Mouse (Mus musculus): Measurements from ENCODE around the gene Adamtsl3. TPM values are rescaled to one million over a fixed set of nuclear protein-coding genes. Genes with fewer than 3 reads are reported as not detected.
"Not testable (repeated sequence)": the region's sequence is repeated elsewhere in the genome, so short reads cannot be mapped to it uniquely, and the experiment has no call there.

Adamtsl3 gene
- total RNA-seq, 2 experiments from 2014 or later = 0.97 to 2.0 TPM

GRCm38 (mm10) chr7:82395751-82396512 lies 60.4 kb downstream of the Adamtsl3 start:
- no peak for DNase-seq (ENCODE audit: extremely low spot score in 1 of 2, low spot score in 2 of 2)
- intact Hi-C loops (cut with DNase I) = no loop called here
- no peak for TF ChIP-seq CTCF (IDR thresholded peaks at IDR 0.05)
- H3K27ac ChIP-seq = no peak overlapping the region
- H3K4me3 ChIP-seq = no peak overlapping the region

- DNase-seq (ENCODE audit: extremely low spot score in 1 of 2, low spot score in 2 of 2) = no peak
- TF ChIP-seq CTCF (IDR thresholded peaks at IDR 0.05) = no peak
- H3K27ac ChIP-seq = no peak overlapping the region
- intact Hi-C loops (cut with DNase I) = no loop called here
- H3K4me3 ChIP-seq = no peak overlapping the region
These were observed 61.4 kb downstream of the Adamtsl3 start for GRCm38 (mm10) chr7:82396869-82397268.

- no peak for DNase-seq (ENCODE audit: extremely low spot score in 1 of 2, low spot score in 2 of 2)
- no peak overlapping the region for H3K4me3 ChIP-seq
- intact Hi-C loops (cut with DNase I) = no loop called here
- no peak overlapping the region for H3K27ac ChIP-seq
- no peak for TF ChIP-seq CTCF (IDR thresholded peaks at IDR 0.05)
These were observed 62.1 kb downstream of the Adamtsl3 start for GRCm38 (mm10) chr7:82397632-82398031.

GRCm38 (mm10) chr7:82405466-82406045 lies 70.1 kb downstream of the Adamtsl3 start:
- intact Hi-C loops (cut with DNase I) = no loop called here
- no peak for TF ChIP-seq CTCF (IDR thresholded peaks at IDR 0.05)

GRCm38 (mm10) chr7:82410966-82411365 lies 75.5 kb downstream of the Adamtsl3 start:
- intact Hi-C loops (cut with DNase I) = no loop called here
- Histone ChIP-seq H3K27ac (no peak overlapping the region), H3K4me3 (no peak overlapping the region)
- DNase-seq (ENCODE audit: extremely low spot score in 1 of 2, low spot score in 2 of 2) = no peak
- TF ChIP-seq CTCF (IDR thresholded peaks at IDR 0.05) = no peak

More at GRCm38 (mm10) chr7:82405466-82406045, 70.1 kb downstream of the Adamtsl3 start:
- DNase-seq (ENCODE audit: extremely low spot score in 1 of 2, low spot score in 2 of 2) = no peak
- H3K27ac ChIP-seq = no peak overlapping the region
- H3K4me3 ChIP-seq = no peak overlapping the region

- H3K27ac ChIP-seq = no peak overlapping the region
- no peak for TF ChIP-seq CTCF (IDR thresholded peaks at IDR 0.05)
- intact Hi-C loops (cut with DNase I) = no loop called here
- DNase-seq (ENCODE audit: extremely low spot score in 1 of 2, low spot score in 2 of 2) = no peak
- H3K4me3 ChIP-seq = no peak overlapping the region
These were observed 81.2 kb downstream of the Adamtsl3 start for GRCm38 (mm10) chr7:82416653-82417052.

GRCm38 (mm10) chr7:82417053-82417452 lies 81.6 kb downstream of the Adamtsl3 start:
- no peak for TF ChIP-seq CTCF (IDR thresholded peaks at IDR 0.05)
- intact Hi-C loops (cut with DNase I) = no loop called here
- Histone ChIP-seq H3K27ac (no peak overlapping the region), H3K4me3 (no peak overlapping the region)
- no peak for DNase-seq (ENCODE audit: extremely low spot score in 1 of 2, low spot score in 2 of 2)

- H3K4me3 ChIP-seq; intact Hi-C loops (cut with DNase I); DNase-seq (ENCODE audit: extremely low spot score in 1 of 2, low spot score in 2 of 2): not testable (repeated sequence)
These were observed 85.0 kb downstream of the Adamtsl3 start for GRCm38 (mm10) chr7:82420329-82421052.

GRCm38 (mm10) chr7:82422561-82422960 lies 87.1 kb downstream of the Adamtsl3 start:
- H3K4me3 ChIP-seq = no peak overlapping the region
- TF ChIP-seq CTCF (IDR thresholded peaks at IDR 0.05) = no peak
- intact Hi-C loops (cut with DNase I) = no loop called here
- no peak overlapping the region for H3K27ac ChIP-seq
- DNase-seq (ENCODE audit: extremely low spot score in 1 of 2, low spot score in 2 of 2) = no peak

More at GRCm38 (mm10) chr7:82420329-82421052, 85.0 kb downstream of the Adamtsl3 start:
- H3K27ac ChIP-seq = not testable (repeated sequence)

GRCm38 (mm10) chr7:82423602-82424001 lies 88.1 kb downstream of the Adamtsl3 start:
- no peak for TF ChIP-seq CTCF (IDR thresholded peaks at IDR 0.05)
- Histone ChIP-seq H3K4me3 (no peak overlapping the region), H3K27ac (no peak overlapping the region)
- DNase-seq (ENCODE audit: extremely low spot score in 1 of 2, low spot score in 2 of 2) = no peak
- intact Hi-C loops (cut with DNase I) = no loop called here

- intact Hi-C loops (cut with DNase I) = no loop called here
- no peak overlapping the region for H3K4me3 ChIP-seq
- no peak overlapping the region for H3K27ac ChIP-seq
- TF ChIP-seq CTCF (IDR thresholded peaks at IDR 0.05) = no peak
- DNase-seq (ENCODE audit: extremely low spot score in 1 of 2, low spot score in 2 of 2) = no peak
These were observed 88.8 kb downstream of the Adamtsl3 start for GRCm38 (mm10) chr7:82424281-82424680.

GRCm38 (mm10) chr7:82425374-82425773 lies 89.9 kb downstream of the Adamtsl3 start:
- intact Hi-C loops (cut with DNase I) = no loop called here
- Histone ChIP-seq H3K4me3 (no peak overlapping the region), H3K27ac (no peak overlapping the region)
- no peak for DNase-seq (ENCODE audit: extremely low spot score in 1 of 2, low spot score in 2 of 2)
- no peak for TF ChIP-seq CTCF (IDR thresholded peaks at IDR 0.05)

Measured in left cerebral cortex, adult 2 months (tissue).